Mouse (Mus musculus) megakaryocyte progenitor cell, adult 5-6 weeks (primary cell): Measurements from ENCODE around the gene Tfap2d. TPM values are rescaled to one million over a fixed set of nuclear protein-coding genes. Genes with fewer than 3 reads are reported as not detected.

Experiments used
- ATAC-seq: replicated peaks from 2 replicates; pipeline ENCODE4 v1.8.0; 2016; ENCODE audit warnings: mild to moderate bottlenecking, moderate TSS enrichment, inconsistent platforms; ENCODE audit not compliant: poor library complexity
- total RNA-seq, 2 experiments: library from RNA; stranded (forward) in 1 of 2; stranded (reverse) in 1 of 2; fragments of 157-497, 149-512 nt in 1 of 2; fragments of 200-1000 nt in 1 of 2; gene quantifications; 2 replicates each; pipeline versions ENCODE4 v1.2.3 to v1.2.4; 2015 to 2017

The Tfap2d gene
- total RNA-seq (2015), result not detected in 2 replicates
- not detected in 2 replicates for total RNA-seq (2017)

- no peak for ATAC-seq
These were observed at the start of gene Tfap2d for GRCm38 (mm10) chr1:19102631-19103030. Gene Tfap2d (plus strand): TSS chr1:19103022.

DNA sequence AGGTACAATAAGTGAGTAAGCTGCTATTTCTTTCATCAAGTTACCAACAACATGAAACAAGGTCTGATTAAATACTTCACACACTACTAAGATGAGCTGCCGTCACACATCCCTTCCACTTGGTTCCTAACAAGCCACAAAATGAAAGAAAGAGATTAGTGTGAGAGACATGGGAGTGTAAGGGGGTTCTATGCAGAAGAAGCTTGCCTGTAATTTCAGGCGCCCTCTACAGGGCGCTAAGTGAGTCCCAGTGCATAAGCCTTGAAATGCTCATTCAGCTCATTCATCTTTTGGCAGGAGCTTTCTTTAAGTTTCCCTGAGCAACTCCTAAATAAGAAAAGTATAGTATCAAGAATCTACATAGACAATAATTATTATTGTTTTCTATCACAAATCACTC, 46.5 kb upstream of the Tfap2d start:
- no peak for ATAC-seq

GRCm38 (mm10) chr1:19056861-19057260, 46.0 kb upstream of the Tfap2d start:
- no peak for ATAC-seq

DNA sequence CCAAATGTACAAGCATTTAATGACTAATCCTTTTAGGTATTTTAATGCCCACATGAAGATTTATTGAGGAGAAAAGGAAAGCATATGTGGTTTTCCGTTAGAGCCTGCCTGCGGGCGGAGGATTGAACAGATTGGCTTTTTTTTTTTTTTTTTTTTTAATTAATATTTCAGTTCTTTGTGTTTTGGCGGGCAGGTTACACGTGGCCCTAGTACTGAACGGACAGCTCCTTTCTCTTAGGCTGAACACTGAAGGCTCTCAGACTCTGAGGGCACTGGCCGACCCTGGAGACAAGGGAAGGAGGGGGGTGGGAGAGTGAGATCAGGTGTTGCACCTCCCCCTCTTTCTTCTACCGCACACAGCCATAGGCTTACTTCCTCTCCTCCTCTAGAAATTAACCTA, 14.7 kb upstream of the Tfap2d start:
- no peak for ATAC-seq

- no peak for ATAC-seq
These were observed 5.9 kb upstream of the Tfap2d start for GRCm38 (mm10) chr1:19096921-19097320.

DNA sequence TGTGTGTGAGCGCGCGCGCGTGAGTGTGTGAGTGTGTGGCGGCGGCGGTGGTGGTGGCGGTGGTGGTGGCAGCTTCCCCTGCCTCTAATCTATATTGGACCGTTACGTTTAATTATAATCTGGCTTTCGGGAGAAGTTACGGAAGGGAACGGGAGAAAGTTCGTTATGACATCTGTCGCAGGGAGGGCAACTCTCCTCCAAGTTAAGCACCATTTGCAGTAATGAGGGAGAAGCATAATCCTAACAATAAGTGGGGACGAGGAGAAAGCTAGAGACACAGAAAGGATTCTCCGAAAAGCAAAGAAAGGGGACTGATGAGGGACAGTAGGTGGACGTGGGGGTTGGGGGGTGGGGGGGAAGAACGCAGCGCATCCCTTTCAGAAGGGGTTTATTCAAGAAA, 494 bp downstream of the Tfap2d start:
- no peak for ATAC-seq

- ATAC-seq, result no peak
These were observed 937 bp downstream of the Tfap2d start for GRCm38 (mm10) chr1:19103776-19104142.

DNA sequence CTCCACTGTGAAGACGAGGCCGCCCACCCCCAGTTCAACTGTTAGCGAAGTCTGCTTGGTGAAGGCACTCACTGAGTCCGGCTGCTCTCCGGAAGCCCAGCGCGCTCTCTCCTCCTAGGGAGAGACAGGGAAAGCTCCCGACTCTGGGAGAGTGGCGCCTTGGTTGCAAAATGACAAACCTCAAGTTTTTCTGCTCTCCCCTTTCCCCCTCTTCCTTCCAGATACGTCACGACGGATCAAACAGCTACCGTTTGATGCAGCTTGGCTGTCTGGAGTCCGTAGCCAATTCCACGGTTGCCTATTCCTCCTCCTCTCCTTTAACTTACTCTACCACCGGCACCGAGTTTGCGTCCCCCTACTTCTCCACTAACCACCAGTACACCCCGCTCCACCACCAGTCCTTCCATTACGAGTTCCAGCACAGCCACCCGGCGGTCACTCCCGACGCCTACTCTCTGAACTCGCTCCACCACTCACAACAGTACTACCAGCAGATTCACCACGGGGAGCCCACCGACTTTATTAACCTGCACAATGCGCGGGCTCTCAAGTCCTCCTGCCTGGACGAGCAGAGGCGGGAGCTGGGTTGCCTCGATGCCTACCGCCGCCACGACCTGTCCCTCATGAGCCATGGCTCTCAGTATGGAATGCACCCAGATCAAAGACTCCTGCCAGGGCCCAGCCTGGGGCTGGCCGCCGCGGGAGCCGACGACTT, 1.5 kb downstream of the Tfap2d start:
- no peak for ATAC-seq

- no peak for ATAC-seq
These were observed 3.6 kb downstream of the Tfap2d start for GRCm38 (mm10) chr1:19106401-19106800.

DNA sequence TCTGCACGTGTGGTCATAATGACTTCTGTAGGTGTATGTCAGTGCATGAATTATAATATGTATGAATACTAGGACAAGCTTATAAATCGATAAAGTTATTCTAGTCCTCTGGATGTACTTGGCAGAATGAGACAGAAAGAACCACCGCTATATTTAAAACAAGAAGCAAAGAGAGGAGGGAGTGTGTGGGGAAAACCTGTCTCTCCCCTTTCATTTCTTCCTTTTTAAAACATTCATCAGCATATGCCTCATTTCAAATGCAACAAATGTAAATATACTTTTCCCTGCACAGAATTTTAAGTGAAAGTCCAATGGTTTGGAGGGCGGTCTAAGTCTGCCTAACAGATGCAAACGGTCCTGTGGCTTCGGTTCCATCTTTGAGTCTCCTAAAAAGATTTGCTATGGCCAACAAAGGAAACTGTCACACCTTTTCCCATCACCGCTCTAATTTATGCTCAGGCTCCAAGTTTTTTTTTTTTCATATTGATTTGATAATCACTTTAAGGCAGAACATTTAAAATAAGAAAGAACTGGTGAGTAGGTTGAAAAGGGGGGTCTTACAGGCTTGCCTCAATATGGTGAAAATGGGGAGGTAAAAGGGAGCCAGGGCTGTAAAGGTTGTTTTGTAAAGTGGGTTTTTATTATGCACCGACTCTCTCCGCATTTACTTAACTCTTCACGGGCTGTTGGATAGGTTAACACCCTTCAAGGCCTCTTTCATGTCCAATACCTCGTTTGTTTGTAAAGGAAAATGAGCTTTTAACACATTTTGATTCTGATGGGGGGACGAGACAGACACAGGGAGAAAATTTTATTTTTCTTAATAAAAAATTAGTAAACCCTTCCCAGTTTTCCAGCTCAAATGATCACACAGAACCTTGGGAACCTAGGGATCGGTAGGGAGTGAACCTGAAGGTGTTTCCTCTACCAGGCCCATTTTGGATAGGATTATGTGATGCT, 4.3 kb downstream of the Tfap2d start:
- ATAC-seq, result no peak

- ATAC-seq, result no peak
These were observed 5.0 kb downstream of the Tfap2d start for GRCm38 (mm10) chr1:19107801-19108200.

DNA sequence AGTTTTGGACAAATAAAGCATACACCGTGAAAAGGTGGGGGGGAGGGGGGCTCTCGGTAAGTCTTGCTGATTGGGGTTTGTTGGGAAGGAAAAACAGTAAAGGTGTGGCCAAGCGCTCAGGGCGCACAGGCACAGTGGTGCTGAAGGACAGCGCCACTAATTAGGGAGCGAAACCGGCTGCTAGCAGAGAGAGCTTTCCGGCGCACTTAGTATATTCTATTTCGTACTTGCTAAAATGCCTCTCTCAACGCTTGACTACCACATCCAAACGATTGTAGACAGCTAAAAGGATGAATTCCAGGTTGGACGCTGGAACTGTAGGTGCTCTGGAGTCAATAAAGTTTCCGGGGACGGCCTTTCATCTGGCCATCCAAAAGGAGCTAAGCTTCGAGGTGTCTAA, 6.9 kb downstream of the Tfap2d start:
- no peak for ATAC-seq

GRCm38 (mm10) chr1:19110211-19110610, 7.4 kb downstream of the Tfap2d start:
- ATAC-seq, result no peak

DNA sequence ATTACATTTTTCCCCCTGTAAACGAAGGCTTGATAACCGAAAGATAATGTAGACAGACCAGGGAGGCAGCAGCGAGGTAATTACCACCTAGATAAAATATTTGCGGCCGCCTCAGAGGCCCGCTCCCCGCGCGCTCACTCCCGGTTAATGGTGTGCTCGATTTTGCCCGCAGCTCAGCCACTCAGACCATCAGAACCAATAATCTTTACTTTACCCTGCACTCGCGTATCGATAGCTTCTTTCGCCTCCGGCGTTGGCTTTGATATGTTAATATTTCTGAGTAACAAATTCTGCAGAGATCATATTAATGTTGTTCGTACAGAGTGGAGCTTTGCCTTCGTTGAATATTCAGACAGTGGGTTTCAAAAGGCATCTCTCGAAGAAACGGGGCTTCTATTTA, 8.2 kb downstream of the Tfap2d start:
- ATAC-seq, result no peak

GRCm38 (mm10) chr1:19178742-19179397, 76.0 kb downstream of the Tfap2d start:
- peak; percentile 71; the same call in 1 of the 2 replicates for ATAC-seq

- ATAC-seq, result peak; percentile 37; the same call in 1 of the 2 replicates
These were observed 102.8 kb downstream of the Tfap2d start for GRCm38 (mm10) chr1:19205649-19206048.

DNA sequence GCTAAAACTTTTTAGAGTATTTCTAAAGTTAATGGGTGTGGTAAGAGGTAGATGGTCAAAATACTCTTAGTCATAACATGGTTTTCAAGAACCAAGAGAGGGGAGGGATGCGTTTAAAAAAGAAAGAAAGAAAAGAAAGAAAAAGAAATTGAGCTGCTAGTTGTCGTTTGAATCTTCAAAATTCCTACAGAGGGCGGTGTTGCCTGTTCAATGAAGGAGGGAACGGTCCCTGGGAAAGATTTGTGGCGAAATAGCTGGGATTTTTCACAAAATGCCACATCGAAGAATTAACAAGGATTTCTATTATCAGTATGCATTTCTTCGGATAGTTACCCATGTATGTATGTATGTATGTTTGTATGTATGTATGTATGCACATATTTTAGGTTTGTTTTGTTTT, 103.4 kb downstream of the Tfap2d start:
- no peak for ATAC-seq

GRCm38 (mm10) chr1:19207611-19208010, 104.8 kb downstream of the Tfap2d start:
- ATAC-seq, result no peak

- no peak for ATAC-seq
These were observed 106.0 kb downstream of the Tfap2d start, which contains the start of gene Tfap2b for GRCm38 (mm10) chr1:19208641-19209358. Gene Tfap2b (plus strand): TSS chr1:19208914.

GRCm38 (mm10) chr1:19209359-19209745, 106.5 kb downstream of the Tfap2d start:
- no peak for ATAC-seq

- peak; percentile 42 for ATAC-seq
These were observed 107.0 kb downstream of the Tfap2d start for GRCm38 (mm10) chr1:19209776-19210175.
